Mouse (Mus musculus) heart, adult 8-10 months (tissue): ENCODE results near the gene Usp35. TPM values are rescaled to one million over a fixed set of nuclear protein-coding genes. Genes with fewer than 3 reads are reported as not detected.
A peak's percentile ranks its signal among the peaks of the same experiment; 100 is the strongest.

Source experiments
- DNase-seq: peaks from one replicate; pipeline ENCODE4 v3.0.0; 2022; ENCODE audit warnings: low spot score
- total RNA-seq, 4 experiments: library from RNA; stranded (reverse); gene quantifications; 2 replicates each; pipeline ENCODE4 v1.2.4; 2022

The Usp35 gene
- total RNA-seq, 4 experiments from 2014 or later, result 0.72 to 1.0 (median 0.86) TPM

GRCm38 (mm10) chr7:97314646-97315045 is 17.2 kb downstream of the Usp35 start:
- no peak for DNase-seq

DNA sequence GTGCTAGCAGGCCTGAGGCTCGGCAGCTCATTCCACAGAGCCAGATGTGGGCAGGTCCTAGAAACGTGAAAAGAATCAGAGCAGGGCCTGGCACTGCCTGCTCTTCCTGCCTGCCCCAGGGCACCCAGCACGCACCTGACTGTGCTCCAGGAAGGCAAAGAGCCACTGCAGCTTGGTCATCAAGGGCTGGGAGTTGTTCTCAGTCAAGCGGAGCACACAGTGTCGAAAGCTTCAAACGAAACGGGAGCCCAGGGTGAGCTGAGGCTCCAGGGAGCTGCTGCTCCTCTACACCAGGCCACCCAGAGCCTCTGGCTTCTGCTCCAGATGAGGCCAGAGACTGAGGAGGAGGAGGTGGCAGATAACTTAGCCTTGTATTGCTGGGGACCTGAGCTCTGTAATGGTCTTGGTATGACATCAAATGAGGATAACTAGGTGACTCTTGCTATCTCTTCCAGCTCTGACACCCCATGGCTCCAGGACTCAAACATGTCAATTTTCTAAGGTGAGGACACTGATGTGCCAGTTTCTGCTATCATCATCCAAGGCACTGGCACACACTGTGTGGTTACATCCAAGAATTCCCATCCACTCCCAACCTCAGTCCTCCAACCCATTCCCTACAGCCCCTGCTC is 18.3 kb downstream of the Usp35 start:
- DNase-seq, result no peak

GRCm38 (mm10) chr7:97312856-97313255 is 19.0 kb downstream of the Usp35 start:
- no peak for DNase-seq

- DNase-seq, result no peak
These were observed 19.6 kb downstream of the Usp35 start for GRCm38 (mm10) chr7:97312196-97312595.

- no peak for DNase-seq
These were observed 20.2 kb downstream of the Usp35 start for GRCm38 (mm10) chr7:97311620-97312019.

- DNase-seq, result no peak
These were observed 21.5 kb downstream of the Usp35 start for GRCm38 (mm10) chr7:97310341-97310635.

- DNase-seq, result no peak
These were observed 22.1 kb downstream of the Usp35 start for GRCm38 (mm10) chr7:97309461-97310340.

DNA sequence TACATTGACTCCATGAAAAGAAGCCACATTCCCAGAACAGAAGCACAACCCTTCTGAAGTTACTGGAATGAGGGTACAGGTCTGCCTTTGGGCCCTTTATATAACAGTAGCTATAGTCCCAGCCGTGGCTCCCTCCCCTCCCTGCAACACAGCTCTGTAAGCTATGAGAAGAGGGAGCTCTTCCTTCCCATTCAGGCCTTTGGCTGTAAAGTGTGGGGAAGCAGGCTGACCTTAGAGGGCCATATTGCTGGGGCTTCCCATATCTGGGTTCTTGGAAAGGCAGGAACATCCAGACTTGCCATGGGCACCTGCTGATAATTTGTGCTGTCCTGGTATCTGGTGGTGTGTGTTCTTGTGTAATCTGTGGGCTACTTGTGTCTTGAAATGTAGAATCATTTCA is 24.3 kb downstream of the Usp35 start:
- DNase-seq, result no peak

DNA sequence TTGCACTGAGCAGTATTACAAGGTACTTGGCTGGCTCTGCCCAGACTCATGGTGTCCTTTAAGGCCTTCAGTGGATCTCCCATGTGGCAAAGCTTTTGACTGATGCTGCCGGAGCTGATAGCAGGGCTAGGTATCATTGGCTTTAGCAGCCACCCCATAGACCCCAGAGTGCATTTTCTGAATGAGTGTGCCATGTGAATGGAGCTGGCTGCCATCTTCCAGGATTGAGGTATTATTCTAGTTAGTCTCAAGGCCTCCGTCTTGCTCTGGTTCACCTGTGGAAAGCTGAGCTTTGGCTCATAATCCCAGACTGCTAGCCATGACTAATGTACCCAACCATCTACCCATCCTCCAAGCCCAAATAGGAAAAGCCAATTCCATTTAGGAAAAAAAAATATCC is 25.0 kb downstream of the Usp35 start:
- no peak for DNase-seq

DNA sequence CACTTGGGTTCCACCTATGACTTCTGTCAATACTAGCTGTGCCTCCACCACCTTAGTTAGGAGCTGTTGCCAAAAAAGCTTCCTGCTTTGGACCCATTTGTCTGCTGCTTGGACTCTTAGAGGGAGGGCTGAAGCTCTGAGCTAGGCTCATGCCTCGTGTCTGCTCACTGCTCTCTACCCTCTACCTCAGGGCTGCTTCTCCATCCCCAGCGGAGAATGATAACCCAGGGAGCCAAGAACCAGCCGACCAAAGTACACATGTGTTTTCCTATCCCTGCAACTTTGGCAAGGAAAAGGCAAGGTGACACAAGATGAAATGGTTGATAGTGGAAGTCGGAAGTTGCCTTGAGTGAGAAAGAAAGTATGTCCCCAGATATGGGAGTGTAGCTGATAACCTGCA is 26.6 kb downstream of the Usp35 start:
- no peak for DNase-seq

GRCm38 (mm10) chr7:97304471-97304870 is 27.3 kb downstream of the Usp35 start:
- DNase-seq, result peak; percentile 24

DNA sequence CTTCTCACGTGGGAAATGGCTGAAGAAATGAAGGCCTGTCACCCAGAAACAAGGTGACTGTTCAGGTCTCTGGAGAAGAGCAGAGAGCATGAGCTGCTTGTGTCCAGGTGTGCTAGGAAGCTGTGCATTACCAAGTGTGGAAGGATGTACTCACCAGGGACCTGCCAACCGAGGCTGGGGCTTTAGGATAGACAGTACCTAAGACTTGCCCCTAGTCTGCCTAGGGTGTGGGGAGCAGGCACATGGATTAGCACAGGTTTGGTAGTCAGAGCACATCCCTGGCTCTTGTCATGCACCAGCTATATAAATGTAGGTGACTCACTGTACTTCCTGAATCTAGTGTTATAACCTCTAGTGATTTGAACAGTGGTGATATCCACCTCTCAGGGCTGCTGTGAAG is 28.2 kb downstream of the Usp35 start:
- DNase-seq, result no peak

- no peak for DNase-seq
These were observed 28.9 kb downstream of the Usp35 start for GRCm38 (mm10) chr7:97302876-97303275.

DNA sequence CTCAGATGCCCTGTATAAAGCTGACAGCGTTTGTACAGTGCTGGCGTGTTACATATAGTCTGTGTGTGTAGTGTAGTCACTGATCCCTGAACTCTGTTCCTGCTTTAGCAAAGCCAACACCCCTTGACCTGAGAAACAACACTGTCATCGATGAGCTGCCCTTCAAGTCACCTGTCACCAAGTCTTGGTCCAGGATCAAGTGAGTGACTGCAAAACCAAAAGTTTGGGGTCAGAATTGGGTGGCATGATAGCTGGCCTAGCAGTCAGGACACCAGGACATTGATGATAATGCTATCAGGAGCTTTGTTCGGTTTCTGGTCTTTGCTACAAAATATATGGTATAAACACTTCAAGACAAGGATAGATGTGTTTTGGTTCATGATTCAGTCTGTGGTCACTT is 29.6 kb downstream of the Usp35 start:
- no peak for DNase-seq

GRCm38 (mm10) chr7:97301321-97301720 is 30.5 kb downstream of the Usp35 start:
- no peak for DNase-seq

DNA sequence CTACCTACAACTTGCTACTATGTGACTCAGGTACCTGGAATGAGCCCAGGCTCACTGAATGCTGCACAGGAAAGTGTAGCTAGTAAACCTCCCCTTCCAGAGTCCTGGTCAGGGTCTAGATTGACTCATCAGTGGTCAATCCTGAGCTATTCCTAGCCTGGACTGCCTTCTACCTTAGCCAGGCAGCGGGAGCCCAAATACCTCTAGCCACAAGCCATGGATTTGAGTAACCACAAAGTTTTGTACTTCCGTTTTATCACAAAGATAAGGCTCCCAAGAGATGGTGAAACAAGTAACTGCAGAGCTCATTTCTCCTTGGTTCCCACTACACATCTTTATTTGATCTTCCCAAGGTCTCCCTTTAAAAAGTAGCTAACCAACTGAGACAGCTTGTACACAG is 30.9 kb downstream of the Usp35 start:
- no peak for DNase-seq

DNA sequence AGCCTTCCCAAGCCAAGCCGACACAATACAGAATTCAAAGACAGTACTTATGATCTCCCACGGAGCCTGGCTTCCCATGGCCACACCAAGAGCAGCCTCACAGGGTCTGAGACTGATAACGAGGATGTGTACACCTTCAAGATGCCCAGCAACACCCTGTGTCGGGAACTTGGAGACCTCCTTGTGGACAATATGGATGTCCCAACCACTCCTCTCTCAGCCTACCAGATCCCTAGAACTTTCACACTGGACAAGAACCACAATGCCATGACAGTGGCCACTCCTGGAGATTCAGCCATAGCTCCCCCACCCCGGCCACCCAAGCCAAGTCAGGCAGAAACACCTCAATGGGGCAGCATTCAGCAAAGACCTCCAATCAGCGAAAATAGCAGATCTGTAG is 32.9 kb downstream of the Usp35 start:
- DNase-seq, result no peak

GRCm38 (mm10) chr7:97298279-97298678 is 33.5 kb downstream of the Usp35 start:
- DNase-seq, result no peak

GRCm38 (mm10) chr7:97297466-97297865 is 34.4 kb downstream of the Usp35 start:
- peak; percentile 83 for DNase-seq

DNA sequence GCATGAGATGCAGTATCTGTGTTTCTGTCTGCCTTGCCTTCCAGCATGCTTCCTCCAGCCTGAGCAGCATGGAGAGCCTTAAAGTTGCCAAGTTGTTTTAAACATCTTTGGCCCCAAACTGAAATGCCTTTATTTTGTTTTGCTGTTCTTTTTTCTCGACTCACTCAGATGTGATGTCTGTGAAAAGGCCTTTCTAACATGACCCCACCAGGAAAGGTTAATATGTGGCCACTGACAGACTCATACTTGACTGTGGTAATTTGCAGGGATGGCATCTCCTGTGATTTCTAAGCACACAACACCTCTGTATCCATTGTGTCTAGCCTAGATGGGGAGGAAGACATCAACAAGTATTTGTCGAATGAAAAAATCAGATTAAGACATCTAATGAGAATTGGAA is 34.8 kb downstream of the Usp35 start:
- DNase-seq, result no peak

DNA sequence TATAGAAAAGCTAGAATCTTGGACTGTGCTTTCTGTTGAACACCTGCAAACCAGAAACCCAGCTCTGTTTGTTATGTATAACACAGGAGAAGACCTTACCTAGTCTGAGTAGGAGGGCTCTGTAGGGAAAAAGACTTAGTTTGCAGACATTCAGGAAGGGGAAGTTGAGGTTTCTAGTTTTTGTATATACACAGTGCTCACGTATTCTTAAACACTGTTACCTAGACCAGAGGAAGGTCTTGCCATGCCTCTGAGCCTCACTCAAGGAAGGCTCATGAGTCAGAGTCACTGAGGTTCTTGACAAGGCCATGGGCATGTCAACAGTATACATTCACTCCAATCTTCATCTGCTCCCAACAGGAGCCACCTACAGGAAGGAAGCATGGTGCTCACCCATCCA is 60.8 kb downstream of the Usp35 start:
- no peak for DNase-seq

DNA sequence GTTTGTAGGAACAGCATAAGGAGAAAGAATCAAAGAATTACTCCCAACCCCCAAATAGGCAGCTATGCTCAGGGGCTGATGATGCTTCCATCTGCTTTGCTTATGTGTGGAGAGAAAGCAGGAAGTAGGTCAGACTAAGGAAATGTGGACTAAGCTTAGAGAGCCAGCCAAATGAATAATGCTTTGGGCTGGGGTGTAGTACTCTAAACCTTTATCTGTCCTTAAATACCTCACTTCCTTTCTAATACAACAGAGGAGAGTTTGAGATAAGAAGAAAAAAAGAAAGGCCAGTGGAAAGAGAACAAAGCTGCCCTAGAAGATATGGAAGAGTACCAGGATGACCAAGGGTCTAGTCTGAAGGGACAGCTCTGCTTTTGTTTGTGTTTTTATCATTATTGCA is 61.5 kb downstream of the Usp35 start:
- peak; percentile 57 for DNase-seq

DNA sequence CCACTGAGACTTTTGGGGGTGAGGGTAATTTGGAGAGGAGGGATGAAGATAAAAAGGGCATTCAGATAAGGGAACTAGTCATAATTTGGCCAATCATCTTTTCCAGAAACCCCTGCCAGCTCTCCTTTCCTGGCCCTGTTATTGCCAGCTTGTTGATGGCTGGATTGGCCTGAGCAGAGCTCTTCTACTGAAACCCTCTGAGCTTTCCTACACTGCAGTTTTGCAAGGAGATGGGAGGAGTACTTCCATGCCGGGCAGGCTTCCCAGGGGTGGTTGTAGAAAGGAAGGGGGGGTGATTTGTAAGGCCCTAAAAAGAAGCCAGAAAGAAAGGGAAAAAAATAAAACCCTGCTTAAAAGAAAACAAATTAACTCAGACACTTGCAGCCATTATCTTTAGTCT is 69.3 kb downstream of the Usp35 start:
- DNase-seq, result peak; percentile 76
